Mouse (Mus musculus) testis, adult 2 months (tissue): ENCODE data around the gene Kctd6.

ENCODE experiments used
- CTCF ChIP-seq: fragments of 200-500 bp; IDR thresholded peaks from 2 replicates; pipeline ENCODE4 v1.5.1; 2012; ENCODE audit warnings: low read depth, mild to moderate bottlenecking, inconsistent platforms, low read length, moderate library complexity; ENCODE audit not compliant: control insufficient read depth, insufficient read depth, insufficient replicate concordance
- POLR2A ChIP-seq: fragments of 200-500 bp; IDR thresholded peaks from 2 replicates; pipeline ENCODE4 v1.6.1; 2012; ENCODE audit warnings: low read depth, mild to moderate bottlenecking, inconsistent platforms, low read length, moderate library complexity; ENCODE audit not compliant: control insufficient read depth

DNA sequence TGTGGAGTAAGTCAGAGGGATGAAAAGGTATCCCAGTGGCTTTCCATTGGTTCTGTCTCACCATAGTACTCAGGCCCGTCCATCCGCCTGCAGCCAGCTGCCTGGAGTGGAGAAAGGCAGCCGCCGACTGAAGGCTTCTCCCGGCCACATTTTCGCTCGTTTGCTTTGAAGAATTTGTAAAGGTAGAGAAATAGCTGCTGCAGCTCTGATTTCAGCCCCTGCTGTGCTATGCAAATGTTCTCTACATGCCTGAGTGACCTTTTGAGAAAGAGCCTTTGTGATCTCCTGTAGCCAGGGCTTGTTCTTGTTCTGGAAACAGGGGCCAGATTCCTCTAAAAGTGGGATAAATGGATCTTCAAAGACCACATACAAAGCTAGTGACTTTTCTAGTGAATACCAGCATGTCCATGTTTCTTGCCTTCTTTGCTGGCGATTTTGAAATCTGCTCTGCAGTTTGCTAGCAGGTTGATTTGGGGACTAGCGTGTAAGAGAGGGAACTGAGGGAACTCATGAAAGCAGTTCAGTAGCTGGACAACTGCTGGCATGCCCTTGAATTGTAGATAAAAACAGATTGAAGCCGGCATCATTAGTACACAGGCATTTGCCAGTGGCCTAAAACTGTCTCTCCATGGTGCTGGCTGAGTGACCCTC lies 4.9 kb downstream of the Kctd6 start:
- TF ChIP-seq CTCF (no peak), POLR2A (no peak)
